Mouse (Mus musculus) CH12.LX (cell line): ENCODE results near the gene Kctd7. TPM values are rescaled to one million over a fixed set of nuclear protein-coding genes. Genes with fewer than 3 reads are reported as not detected.

ENCODE experiments used
- DNase-seq: peaks from one replicate; pipeline ENCODE4 v3.0.0-alpha.2; 2013; ENCODE audit errors: extremely low read depth
- H3K27ac ChIP-seq: 2 replicates; pipeline ENCODE4 v1.5.1; 2012; ENCODE audit warnings: low read depth, mild to moderate bottlenecking, control low read depth, moderate library complexity; ENCODE audit not compliant: insufficient read depth
- H3K27me3 ChIP-seq: replicated peaks from 2 replicates; pipeline ENCODE3; 2012; ENCODE audit warnings: inconsistent platforms
- H3K36me3 ChIP-seq, 2 experiments: replicated peaks in 1 of 2; 2 replicates each; pipeline versions ENCODE3 to v1.6.1; 2012; ENCODE audit warnings: inconsistent platforms in 1 of 2, low read length in 1 of 2, mild to moderate bottlenecking in 1 of 2, mixed read lengths in 1 of 2, moderate library complexity in 1 of 2; ENCODE audit not compliant: control insufficient read depth in 1 of 2, insufficient read depth in 1 of 2
- H3K4me1 ChIP-seq, 2 experiments: 2 replicates each; pipeline ENCODE4 v1.6.1; 2012; ENCODE audit warnings: inconsistent platforms in 1 of 2, moderate library complexity in 1 of 2; ENCODE audit not compliant: insufficient read depth in 2 of 2, control insufficient read depth in 1 of 2
- H3K4me2 ChIP-seq: 2 replicates; pipeline ENCODE4 v1.6.1; 2012; ENCODE audit warnings: low read depth, mild to moderate bottlenecking, control low read depth; ENCODE audit not compliant: poor library complexity, insufficient read depth, severe bottlenecking
- H3K4me3 ChIP-seq, 3 experiments: fragments of 150-350 bp in 1 of 3; sonication (generic) in 1 of 3; replicated peaks in 1 of 3; 2 replicates each; pipeline versions ENCODE3 to v1.5.1; 2011 to 2012; ENCODE audit warnings: low read depth in 2 of 3, low read length in 2 of 3, mild to moderate bottlenecking in 2 of 3, moderate library complexity in 2 of 3, control low read depth in 1 of 3, improper control_type of control experiment in 1 of 3, inconsistent platforms in 1 of 3, mixed read lengths in 1 of 3; ENCODE audit not compliant: poor library complexity in 1 of 3
- H3K79me2 ChIP-seq: replicated peaks from 2 replicates; pipeline ENCODE4 v1.6.1; 2012; ENCODE audit warnings: mild to moderate bottlenecking, moderate library complexity; ENCODE audit not compliant: control insufficient read depth, poor library complexity, insufficient read depth, severe bottlenecking; ENCODE audit errors: extremely low read depth
- H3K9ac ChIP-seq: 2 replicates; pipeline ENCODE4 v1.6.1; 2012; ENCODE audit warnings: low read depth, mild to moderate bottlenecking, control low read depth, moderate library complexity; ENCODE audit not compliant: insufficient read depth
- H3K9me3 ChIP-seq: replicated peaks from 2 replicates; pipeline ENCODE3; 2012; ENCODE audit warnings: low read length, inconsistent platforms, mixed read lengths
- ELF1 ChIP-seq: IDR thresholded peaks from 2 replicates; pipeline ENCODE4 v1.6.1; 2014; ENCODE audit warnings: low read depth, mild to moderate bottlenecking, inconsistent platforms, low read length, improper control_type of control experiment
- EP300 ChIP-seq: IDR thresholded peaks from 2 replicates; pipeline ENCODE4 v1.6.1; 2011; ENCODE audit warnings: low read length, improper control_type of control experiment
- ETS1 ChIP-seq: conservative IDR thresholded peaks from 2 replicates; pipeline ENCODE4 v1.6.1; 2012; ENCODE audit warnings: low read depth, mild to moderate bottlenecking, inconsistent platforms, low read length, improper control_type of control experiment, moderate library complexity
- GABPA ChIP-seq: IDR thresholded peaks from 2 replicates; pipeline ENCODE4 v1.6.1; 2012; ENCODE audit warnings: low read depth, low read length, improper control_type of control experiment, inconsistent platforms; ENCODE audit not compliant: insufficient replicate concordance
- IRF4 ChIP-seq: IDR thresholded peaks from 2 replicates; pipeline ENCODE4 v1.6.1; 2014; ENCODE audit warnings: low read depth, mild to moderate bottlenecking, inconsistent platforms, low read length, improper control_type of control experiment
- JUN ChIP-seq: IDR thresholded peaks from 2 replicates; pipeline ENCODE4 v1.6.1; 2011; ENCODE audit warnings: low read depth, mild to moderate bottlenecking, low read length, improper control_type of control experiment, moderate library complexity; ENCODE audit not compliant: insufficient read depth
- MAFK ChIP-seq: IDR thresholded peaks from 2 replicates; pipeline ENCODE4 v1.6.1; 2011; ENCODE audit warnings: low read length, improper control_type of control experiment; ENCODE audit not compliant: insufficient replicate concordance
- NRF1 ChIP-seq: IDR thresholded peaks from 2 replicates; pipeline ENCODE4 v1.6.1; 2014; ENCODE audit warnings: low read depth, mild to moderate bottlenecking, inconsistent platforms, low read length, improper control_type of control experiment, moderate library complexity
- RAD21 ChIP-seq: IDR thresholded peaks from 2 replicates; pipeline ENCODE4 v1.6.1; 2011; ENCODE audit warnings: low read depth, mild to moderate bottlenecking, low read length, improper control_type of control experiment, moderate library complexity
- TCF12 ChIP-seq: IDR thresholded peaks from 2 replicates; pipeline ENCODE4 v1.6.1; 2014; ENCODE audit warnings: low read depth, mild to moderate bottlenecking, inconsistent platforms, low read length, improper control_type of control experiment
- dilution Hi-C: fragments of 300-500 bp; cut with MboI; formaldehyde crosslinking; loops from 2 replicates; pipeline ENCODE4 v1.14.3; 2020; ENCODE audit warnings: low sequenced_read_pairs; ENCODE audit not compliant: extremely low pct_unique_long_range_greater_than_20kb, extremely low pct_ligation_motif_present
- in situ Hi-C: fragments of 300-500 bp; cut with MboI; formaldehyde crosslinking; loops from 3 replicates; pipeline ENCODE4 v1.14.3; 2019; ENCODE audit warnings: low sequenced_read_pairs, low pct_ligation_motif_present, low pct_unique_long_range_greater_than_20kb, mixed read lengths
- polyA plus RNA-seq: library from polyadenylated mRNA; unstranded; fragments of >175 nt; gene quantifications from 2 replicates; pipeline ENCODE4 v1.2.1, GENCODE M21; 2012; ENCODE audit warnings: low read depth; ENCODE audit not compliant: insufficient read length
- total RNA-seq, 2 experiments: library from RNA; depleted of rRNA; stranded (reverse); fragments of 300-350 nt in 1 of 2; fragments of >200 nt in 1 of 2; gene quantifications; 2 replicates each; pipeline ENCODE4 v1.2.3; 2012 to 2014

Gene Kctd7
- total and polyA plus RNA-seq, 3 experiments, result 2.8 to 4.3 (median 3.3) TPM

GRCm38 (mm10) chr5:130203948-130204347 is 59.3 kb downstream of the Kctd7 start:
- Histone ChIP-seq H3K79me2 (peaks cover 2% of the 10 kb centered on the region; the same call in 1 of the 2 replicates), H3K36me3 (peaks cover 54 to 81% of the 10 kb centered on the region in 2 experiments), H3K4me2 (no peak overlapping the region), H3K4me3 (no peak overlapping the region), H3K4me1 (peaks cover 9 to 19% of the 10 kb centered on the region in 2 experiments), H3K27me3 (no peaks in the 10 kb centered on the region), H3K9ac (no peak overlapping the region), H3K9me3 (peaks cover 2% of the 10 kb centered on the region), H3K27ac (no peak overlapping the region)
- in situ Hi-C loops, result no loop called here
- dilution Hi-C loops, result no loop called here
- TF ChIP-seq MAFK, result peak; percentile 68; the same call in 1 of the 2 replicates
- no peak for TF ChIP-seq IRF4
- no peak for DNase-seq

- peaks cover 56 to 81% of the 10 kb centered on the region in 2 experiments for H3K36me3 ChIP-seq
- peaks cover 2% of the 10 kb centered on the region; the same call in 1 of the 2 replicates for H3K79me2 ChIP-seq
- H3K4me3 ChIP-seq, result no peak overlapping the region
- peaks cover 9 to 19% of the 10 kb centered on the region in 2 experiments for H3K4me1 ChIP-seq
- in situ Hi-C loops, result no loop called here
- dilution Hi-C loops, result no loop called here
- H3K27ac ChIP-seq, result no peak overlapping the region
- no peaks in the 10 kb centered on the region for H3K27me3 ChIP-seq
- H3K4me2 ChIP-seq, result no peak overlapping the region
- DNase-seq, result no peak
- TF ChIP-seq EP300, result no peak
- TF ChIP-seq TCF12, result no peak
- TF ChIP-seq NRF1, result no peak
- TF ChIP-seq JUN, result no peak
- TF ChIP-seq RAD21, result no peak
- no peak for TF ChIP-seq IRF4
- TF ChIP-seq ETS1, result no peak
- no peak for TF ChIP-seq GABPA
- TF ChIP-seq ELF1, result no peak
- TF ChIP-seq, all 38 proteins: peak for 0
- peaks cover 2% of the 10 kb centered on the region for H3K9me3 ChIP-seq
- no peak overlapping the region for H3K9ac ChIP-seq
These were observed 59.9 kb downstream of the Kctd7 start for GRCm38 (mm10) chr5:130204560-130204959.

Other genes with a start within 250 kb of the Kctd7 start
- gene Zbed5, start 249.1 kb upstream of the Kctd7 start, total RNA-seq (2012; rRNA removed), result 4.5 and 5.4 TPM in 2 replicates
- 6.4 and 7.4 TPM in 2 replicates for gene Zbed5, start 249.1 kb upstream of the Kctd7 start, total RNA-seq (2014; rRNA removed)
- 4.9 and 5.1 TPM in 2 replicates for gene Zbed5, start 249.1 kb upstream of the Kctd7 start, polyA plus RNA-seq
- 0.21 and 0.25 TPM in 2 replicates for gene Phkg1, start 246.3 kb upstream of the Kctd7 start, total RNA-seq (2012; rRNA removed)
- gene Phkg1, start 246.3 kb upstream of the Kctd7 start, total RNA-seq (2014; rRNA removed), result 0.23 TPM in 1 of 2 replicates, not detected in the other
- gene Phkg1, start 246.3 kb upstream of the Kctd7 start, polyA plus RNA-seq, result 0.16 and 0.61 TPM in 2 replicates
- gene Nupr1l, start 236.3 kb upstream of the Kctd7 start, total RNA-seq (2012; rRNA removed), result 0.46 and 0.68 TPM in 2 replicates
- 0.46 TPM in 1 of 2 replicates, not detected in the other for gene Nupr1l, start 236.3 kb upstream of the Kctd7 start, total RNA-seq (2014; rRNA removed)
- gene Nupr1l, start 236.3 kb upstream of the Kctd7 start, polyA plus RNA-seq, result not detected in 2 replicates
- gene Vkorc1l1, start 202.9 kb upstream of the Kctd7 start, total RNA-seq (2012; rRNA removed), result 8.7 and 11.0 TPM in 2 replicates
- gene Vkorc1l1, start 202.9 kb upstream of the Kctd7 start, total RNA-seq (2014; rRNA removed), result 27.0 and 31.4 TPM in 2 replicates
- 25.4 and 33.1 TPM in 2 replicates for gene Vkorc1l1, start 202.9 kb upstream of the Kctd7 start, polyA plus RNA-seq
- 180 and 187 TPM in 2 replicates for gene Gusb, start 141.8 kb upstream of the Kctd7 start, total RNA-seq (2012; rRNA removed)
- gene Gusb, start 141.8 kb upstream of the Kctd7 start, total RNA-seq (2014; rRNA removed), result 72.4 and 73.4 TPM in 2 replicates
- 200 and 210 TPM in 2 replicates for gene Gusb, start 141.8 kb upstream of the Kctd7 start, polyA plus RNA-seq
- gene Asl, start 115.6 kb upstream of the Kctd7 start, total RNA-seq (2012; rRNA removed), result 54.4 and 70.4 TPM in 2 replicates
- gene Asl, start 115.6 kb upstream of the Kctd7 start, total RNA-seq (2014; rRNA removed), result 44.8 and 45.3 TPM in 2 replicates
- 60.1 and 61.0 TPM in 2 replicates for gene Asl, start 115.6 kb upstream of the Kctd7 start, polyA plus RNA-seq
- gene Crcp, start 115.6 kb upstream of the Kctd7 start, total RNA-seq (2012; rRNA removed), result 42.3 and 50.2 TPM in 2 replicates
- gene Crcp, start 115.6 kb upstream of the Kctd7 start, total RNA-seq (2014; rRNA removed), result 57.1 and 58.3 TPM in 2 replicates
- gene Crcp, start 115.6 kb upstream of the Kctd7 start, polyA plus RNA-seq, result 63.2 and 73.6 TPM in 2 replicates
- gene Tpst1, start 71.5 kb upstream of the Kctd7 start, total RNA-seq (2012; rRNA removed), result 36.8 and 45.5 TPM in 2 replicates
- 49.9 and 52.5 TPM in 2 replicates for gene Tpst1, start 71.5 kb upstream of the Kctd7 start, total RNA-seq (2014; rRNA removed)
- gene Tpst1, start 71.5 kb upstream of the Kctd7 start, polyA plus RNA-seq, result 43.2 and 50.4 TPM in 2 replicates
- gene Rabgef1, start 26.9 kb downstream of the Kctd7 start, total RNA-seq (2012; rRNA removed), result 26.4 and 26.7 TPM in 2 replicates
- 19.3 and 20.1 TPM in 2 replicates for gene Rabgef1, start 26.9 kb downstream of the Kctd7 start, total RNA-seq (2014; rRNA removed)
- 31.6 and 34.4 TPM in 2 replicates for gene Rabgef1, start 26.9 kb downstream of the Kctd7 start, polyA plus RNA-seq
- 82.9 and 100 TPM in 2 replicates for gene Tmem248, start 72.2 kb downstream of the Kctd7 start, total RNA-seq (2012; rRNA removed)
- 72.1 and 77.6 TPM in 2 replicates for gene Tmem248, start 72.2 kb downstream of the Kctd7 start, total RNA-seq (2014; rRNA removed)
- gene Tmem248, start 72.2 kb downstream of the Kctd7 start, polyA plus RNA-seq, result 80.9 and 87.7 TPM in 2 replicates
- gene Sbds, start 110.7 kb downstream of the Kctd7 start, total RNA-seq (2012; rRNA removed), result 37.0 and 48.7 TPM in 2 replicates
- 43.9 and 44.0 TPM in 2 replicates for gene Sbds, start 110.7 kb downstream of the Kctd7 start, total RNA-seq (2014; rRNA removed)
- gene Sbds, start 110.7 kb downstream of the Kctd7 start, polyA plus RNA-seq, result 81.2 and 93.2 TPM in 2 replicates
- gene Tyw1, start 110.8 kb downstream of the Kctd7 start, total RNA-seq (2012; rRNA removed), result 45.5 and 46.5 TPM in 2 replicates
- gene Tyw1, start 110.8 kb downstream of the Kctd7 start, total RNA-seq (2014; rRNA removed), result 34.7 and 35.1 TPM in 2 replicates
- 34.0 and 37.1 TPM in 2 replicates for gene Tyw1, start 110.8 kb downstream of the Kctd7 start, polyA plus RNA-seq
- gene Caln1, start 224.6 kb downstream of the Kctd7 start, total RNA-seq (2012; rRNA removed), result under 0.01 and 0.08 TPM in 2 replicates
- not detected in 2 replicates for gene Caln1, start 224.6 kb downstream of the Kctd7 start, total RNA-seq (2014; rRNA removed)
- gene Caln1, start 224.6 kb downstream of the Kctd7 start, polyA plus RNA-seq, result 0.14 TPM in 1 of 2 replicates, not detected in the other
- not detected in 2 replicates for gene A330070K13Rik, start 239.8 kb downstream of the Kctd7 start, total RNA-seq (2012; rRNA removed)
- not detected in 2 replicates for gene A330070K13Rik, start 239.8 kb downstream of the Kctd7 start, total RNA-seq (2014; rRNA removed)
- not detected in 2 replicates for gene A330070K13Rik, start 239.8 kb downstream of the Kctd7 start, polyA plus RNA-seq